Mouse (Mus musculus) midbrain, embryonic 16.5 days (tissue): ENCODE measurements at regions not wholly inside any gene's neighbourhood (a gene's known extent, or its start where the extent isn't known, plus 50 kb on each side); places are given as distances from the start of the nearest gene placed in this dataset.

Source experiments
- ATAC-seq: fragments of 200-750 bp; cut with Nextera tagmentation; 2 replicates; pipeline ENCODE4 v1.8.0; 2017; ENCODE audit warnings: moderate TSS enrichment
- H3K27ac ChIP-seq: fragments of 300-500 bp; sonication (generic); 2 replicates; pipeline ENCODE4 v1.5.1; 2014; ENCODE audit warnings: mild to moderate bottlenecking, low read length, mixed read lengths
- H3K27me3 ChIP-seq: fragments of 300-500 bp; sonication (generic); 2 replicates; pipeline ENCODE4 v1.6.1; 2014; ENCODE audit warnings: low read depth, low read length, mixed read lengths; ENCODE audit not compliant: control insufficient read depth, insufficient read depth
- H3K36me3 ChIP-seq: fragments of 300-500 bp; sonication (generic); 2 replicates; pipeline ENCODE4 v1.6.1; 2014; ENCODE audit warnings: mild to moderate bottlenecking, low read length, moderate library complexity, mixed read lengths; ENCODE audit not compliant: control insufficient read depth, insufficient read depth
- H3K4me1 ChIP-seq: fragments of 300-500 bp; sonication (generic); 2 replicates; pipeline ENCODE4 v1.6.1; 2014; ENCODE audit warnings: mild to moderate bottlenecking, low read length, mixed read lengths; ENCODE audit not compliant: control insufficient read depth, insufficient read depth
- H3K4me2 ChIP-seq: fragments of 300-500 bp; sonication (generic); 2 replicates; pipeline ENCODE4 v1.6.1; 2014; ENCODE audit warnings: mild to moderate bottlenecking, low read length, mixed read lengths
- H3K4me3 ChIP-seq: fragments of 300-500 bp; sonication (generic); 2 replicates; pipeline ENCODE4 v1.5.1; 2014; ENCODE audit warnings: low read depth, mild to moderate bottlenecking, low read length, moderate library complexity, mixed read lengths
- H3K9ac ChIP-seq: fragments of 300-500 bp; sonication (generic); 2 replicates; pipeline ENCODE4 v1.6.1; 2014; ENCODE audit warnings: low read depth, low read length, mixed read lengths
- H3K9me3 ChIP-seq: fragments of 300-500 bp; sonication (generic); replicated peaks from 2 replicates; pipeline ENCODE4 v1.6.1; 2014; ENCODE audit warnings: mild to moderate bottlenecking, low read length, mixed read lengths; ENCODE audit not compliant: control insufficient read depth, poor library complexity, severe bottlenecking
- WGBS: fragments of 180-500 bp; shearing (Covaris S2); extraction: QIAGEN DNeasy Blood & Tissue Kit; methylation state at CpG from one replicate; pipeline ENCODE4 v1.1.7; 2014; 5-methylcytosine and 5-hydroxymethylcytosine counted together

- Histone ChIP-seq H3K9me3 (no peaks in the 10 kb centered on the region), H3K36me3 (no peaks in the 10 kb centered on the region), H3K4me2 (no peak overlapping the region), H3K9ac (no peak overlapping the region), H3K4me3 (no peak overlapping the region), H3K27me3 (no peaks in the 10 kb centered on the region), H3K4me1 (no peaks in the 10 kb centered on the region), H3K27ac (no peak overlapping the region)
- ATAC-seq: peak; percentile 54; the same call in 1 of the 2 replicates
- 72% methylated on average over 6 of the region's 6 CpGs for WGBS
Measured at GRCm38 (mm10) chr13:38772996-38773395, 114.1 kb upstream of the Eef1e1 start.

- WGBS: 37% methylated on average over 4 of the region's 4 CpGs
Measured at GRCm38 (mm10) chr13:38766133-38766532, 107.3 kb upstream of the Eef1e1 start.

GRCm38 (mm10) chr13:38760261-38760660 lies 101.4 kb upstream of the Eef1e1 start:
- Histone ChIP-seq H3K27ac (no peak overlapping the region), H3K9me3 (no peaks in the 10 kb centered on the region), H3K4me3 (no peak overlapping the region), H3K36me3 (no peaks in the 10 kb centered on the region), H3K27me3 (no peaks in the 10 kb centered on the region), H3K4me1 (no peaks in the 10 kb centered on the region), H3K9ac (no peak overlapping the region), H3K4me2 (no peak overlapping the region)
- ATAC-seq: no peak
- WGBS: 95% methylated on average over 3 of the region's 3 CpGs

More at GRCm38 (mm10) chr13:38766133-38766532, 107.3 kb upstream of the Eef1e1 start:
- Histone ChIP-seq H3K4me3 (no peak overlapping the region), H3K36me3 (no peaks in the 10 kb centered on the region), H3K4me2 (no peak overlapping the region), H3K4me1 (no peaks in the 10 kb centered on the region), H3K27me3 (no peaks in the 10 kb centered on the region), H3K9ac (no peak overlapping the region), H3K9me3 (no peaks in the 10 kb centered on the region), H3K27ac (no peak overlapping the region)
- ATAC-seq: no peak

GRCm38 (mm10) chr13:38756629-38757227 lies 97.9 kb upstream of the Eef1e1 start:
- Histone ChIP-seq H3K36me3 (no peaks in the 10 kb centered on the region), H3K27me3 (no peaks in the 10 kb centered on the region), H3K4me1 (no peaks in the 10 kb centered on the region), H3K9me3 (no peaks in the 10 kb centered on the region), H3K4me2 (no peak overlapping the region), H3K9ac (no peak overlapping the region), H3K4me3 (no peak overlapping the region), H3K27ac (no peak overlapping the region; the same call in 1 of the 2 replicates)
- 65% methylated on average over 11 of the region's 11 CpGs for WGBS
- peak; percentile 67; the same call in 1 of the 2 replicates for ATAC-seq

GRCm38 (mm10) chr13:38753722-38754121 lies 94.9 kb upstream of the Eef1e1 start:
- Histone ChIP-seq H3K36me3 (no peaks in the 10 kb centered on the region), H3K9me3 (no peaks in the 10 kb centered on the region), H3K27me3 (no peaks in the 10 kb centered on the region), H3K4me1 (no peaks in the 10 kb centered on the region), H3K27ac (no peak overlapping the region), H3K4me2 (no peak overlapping the region), H3K4me3 (no peak overlapping the region), H3K9ac (no peak overlapping the region)
- ATAC-seq: no peak
- 82% methylated on average over 4 of the region's 4 CpGs for whole genome bisulfite sequencing

GRCm38 (mm10) chr13:38751876-38752275 lies 93.0 kb upstream of the Eef1e1 start:
- no peaks in the 10 kb centered on the region for H3K27me3 ChIP-seq
- no peak for ATAC-seq
- no peaks in the 10 kb centered on the region for H3K9me3 ChIP-seq
- no peak overlapping the region for H3K9ac ChIP-seq
- H3K27ac ChIP-seq: no peak overlapping the region
- 64% methylated on average over 1 of the region's 1 CpGs for WGBS
- H3K4me2 ChIP-seq: no peak overlapping the region
- no peak overlapping the region for H3K4me3 ChIP-seq
- no peaks in the 10 kb centered on the region for H3K36me3 ChIP-seq
- H3K4me1 ChIP-seq: no peaks in the 10 kb centered on the region

- H3K9me3 ChIP-seq: no peaks in the 10 kb centered on the region
- no peak for ATAC-seq
- no peak overlapping the region for H3K4me2 ChIP-seq
- WGBS: 95% methylated on average over 8 of the region's 8 CpGs
- no peaks in the 10 kb centered on the region for H3K36me3 ChIP-seq
- H3K27ac ChIP-seq: no peak overlapping the region
- no peaks in the 10 kb centered on the region for H3K4me1 ChIP-seq
- H3K27me3 ChIP-seq: no peaks in the 10 kb centered on the region
- no peak overlapping the region for H3K4me3 ChIP-seq
- no peak overlapping the region for H3K9ac ChIP-seq
Measured at GRCm38 (mm10) chr13:38740066-38740465, 81.2 kb upstream of the Eef1e1 start.

- Histone ChIP-seq H3K4me2 (no peak overlapping the region), H3K4me1 (no peaks in the 10 kb centered on the region), H3K9ac (no peak overlapping the region), H3K4me3 (no peak overlapping the region), H3K27ac (no peak overlapping the region), H3K27me3 (no peaks in the 10 kb centered on the region), H3K36me3 (no peaks in the 10 kb centered on the region), H3K9me3 (no peaks in the 10 kb centered on the region)
- no peak for ATAC-seq
- 90% methylated on average over 4 of the region's 4 CpGs for WGBS
Measured at GRCm38 (mm10) chr13:38736361-38737035, 77.6 kb upstream of the Eef1e1 start.

GRCm38 (mm10) chr13:38735294-38735693 lies 76.4 kb upstream of the Eef1e1 start:
- H3K27me3 ChIP-seq: no peaks in the 10 kb centered on the region

More at GRCm38 (mm10) chr13:38735294-38735693, 76.4 kb upstream of the Eef1e1 start:
- H3K4me2 ChIP-seq: no peak overlapping the region
- H3K36me3 ChIP-seq: no peaks in the 10 kb centered on the region
- no peaks in the 10 kb centered on the region for H3K4me1 ChIP-seq
- no peak for ATAC-seq
- 91% methylated on average over 6 of the region's 6 CpGs for WGBS
- H3K9me3 ChIP-seq: no peaks in the 10 kb centered on the region
- H3K9ac ChIP-seq: no peak overlapping the region
- H3K27ac ChIP-seq: no peak overlapping the region
- no peak overlapping the region for H3K4me3 ChIP-seq
